Mouse (Mus musculus): ENCODE data around the gene Vmn2r44. TPM values are rescaled to one million over a fixed set of nuclear protein-coding genes. Genes with fewer than 3 reads are reported as not detected.
"Not testable (repeated sequence)": the region's sequence is repeated elsewhere in the genome, so short reads cannot be mapped to it uniquely, and the experiment has no call there.

Gene Vmn2r44
- total RNA-seq (2021): not detected

- intact Hi-C loops (cut with DNase I): not testable (repeated sequence)
These were observed at the start of gene Vmn2r44 for GRCm38 (mm10) chr7:8383233-8383632. TSS of gene Vmn2r44 (minus strand) at chr7:8383333.

DNA sequence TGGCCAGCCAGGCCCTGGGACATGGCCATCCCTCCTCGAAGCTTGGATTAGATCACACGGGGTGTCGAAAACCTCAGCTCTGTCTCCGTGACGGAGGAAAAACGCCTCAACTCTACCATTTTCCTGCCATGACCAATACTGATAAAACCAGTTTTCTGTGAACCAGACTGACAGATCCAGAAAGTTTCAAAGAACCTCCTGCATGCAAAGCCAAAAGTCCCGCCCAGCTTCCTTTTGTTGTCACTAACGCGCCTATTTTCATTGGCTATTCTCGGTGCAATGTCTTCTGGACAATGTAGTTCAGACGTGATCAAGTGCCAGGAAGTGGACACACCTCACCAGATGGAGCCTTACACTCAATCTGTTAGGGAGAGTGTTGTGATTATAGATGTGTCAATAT lies 25.3 kb downstream of the Vmn2r44 start:
- DNase-seq (ENCODE audit: low spot score in 2 of 2); intact Hi-C loops (cut with DNase I): not testable (repeated sequence)

More at GRCm38 (mm10) chr7:8383233-8383632, at the start of gene Vmn2r44:
- DNase-seq (ENCODE audit: low spot score in 2 of 2): not testable (repeated sequence)

Other genes starting within 250 kb of the Vmn2r44 start
- not detected for gene Vmn2r41, start 221.7 kb downstream of the Vmn2r44 start, total RNA-seq (2021)
- not detected for gene Vmn2r42, start 183.0 kb downstream of the Vmn2r44 start, total RNA-seq (2021)
- gene Vmn2r43, start 122.7 kb downstream of the Vmn2r44 start, total RNA-seq (2021): not detected
- not detected for gene Vmn2r45, start 105.7 kb upstream of the Vmn2r44 start, total RNA-seq (2021)

All from left cerebral cortex, postnatal 25 days (tissue).